Mouse (Mus musculus) natural killer cell, adult 2 months (primary cell): Measurements from ENCODE around the gene Cdh9.

Source experiments
- DNase-seq, 2 experiments: peaks; one replicate each; pipeline ENCODE4 v3.0.0; 2022; ENCODE audit warnings: low spot score in 2 of 2

Cdh9 gene

DNA sequence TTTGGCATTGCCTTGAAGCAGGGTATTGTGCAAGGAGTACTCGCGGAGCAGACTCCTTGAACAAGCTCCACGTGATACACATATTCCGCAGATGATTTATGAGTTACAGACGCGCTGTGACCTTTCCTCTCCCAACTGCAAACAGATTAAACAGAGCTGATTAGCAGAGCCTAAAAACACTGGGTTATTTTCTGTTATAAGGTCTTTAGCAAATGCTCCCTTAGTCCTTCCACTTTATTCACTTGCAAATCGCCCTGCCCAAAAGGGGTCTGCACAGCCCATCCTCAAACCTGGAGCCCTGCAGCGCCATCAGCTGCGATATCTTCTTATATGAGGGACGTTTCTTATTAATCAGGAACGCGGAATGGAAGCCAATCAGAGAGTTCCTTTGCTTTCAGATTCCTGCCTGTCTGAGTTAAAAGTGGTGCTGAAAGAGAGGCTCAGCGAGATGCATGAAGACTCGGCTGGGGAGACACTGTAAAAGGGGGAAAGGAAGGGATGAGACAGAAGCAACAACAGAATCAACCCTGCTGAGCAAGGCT is at the start of gene Cdh9:
Gene Cdh9 (plus strand): TSS at position 287 of the 542 bp plus-strand sequence.
- DNase-seq: no peak

DNA sequence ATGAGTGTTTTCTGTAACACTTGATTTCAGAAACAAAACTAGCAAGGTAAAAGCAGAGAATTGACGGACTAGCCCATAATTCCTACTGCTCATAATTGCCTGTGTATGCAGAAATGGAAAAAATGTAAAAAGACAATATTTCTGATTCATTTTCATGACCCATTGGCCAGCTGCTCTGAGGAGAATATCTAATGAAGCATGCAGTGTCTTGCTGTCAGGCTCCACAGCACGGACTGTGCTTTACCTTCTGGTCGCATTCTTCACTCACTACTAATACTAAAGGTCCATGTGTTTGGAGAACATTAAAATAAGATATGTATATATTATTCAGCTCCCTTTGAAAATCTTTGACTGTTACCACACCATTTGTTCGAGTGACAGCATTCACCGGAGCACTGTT is 49.5 kb upstream of the Cdh9 start:
- no peak for DNase-seq

DNA sequence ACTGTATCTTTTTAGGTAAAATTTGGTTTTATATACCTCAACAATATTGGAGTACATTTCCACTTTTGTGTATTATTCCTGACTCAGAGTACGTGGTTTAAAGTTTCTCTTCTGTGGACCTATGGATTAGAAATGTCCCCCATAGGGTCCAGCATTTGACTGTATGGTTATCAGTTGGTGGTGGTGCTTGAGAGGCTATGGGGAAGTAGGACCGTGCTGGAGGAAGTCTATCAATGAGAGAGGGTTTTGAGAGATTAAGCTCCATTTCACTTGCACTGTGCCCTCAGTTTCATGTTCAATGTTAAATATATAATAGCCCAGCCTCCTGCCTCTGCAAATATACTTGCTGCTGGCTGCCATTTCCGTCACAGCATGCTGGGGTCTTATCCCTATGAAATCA is 28.7 kb upstream of the Cdh9 start:
- DNase-seq: no peak

DNA sequence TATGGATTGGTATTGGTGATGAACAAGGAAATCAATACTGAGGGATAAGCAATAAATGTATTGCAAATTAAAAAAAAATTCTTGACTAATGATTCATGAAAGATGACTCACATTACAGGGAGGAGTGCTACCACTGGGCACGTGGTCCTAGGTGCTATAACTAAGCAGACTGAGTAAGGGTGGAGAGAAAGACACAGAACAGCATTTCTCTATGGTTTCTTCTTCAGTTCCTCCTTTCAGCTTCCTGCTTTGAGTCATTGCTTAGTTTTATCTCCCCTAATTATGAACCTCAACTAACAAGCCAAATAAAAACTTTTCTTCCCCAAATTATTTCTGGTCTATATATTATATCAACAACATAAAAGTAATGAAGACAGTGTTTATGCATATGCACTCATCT is 26.2 kb upstream of the Cdh9 start:
- no peak for DNase-seq

DNA sequence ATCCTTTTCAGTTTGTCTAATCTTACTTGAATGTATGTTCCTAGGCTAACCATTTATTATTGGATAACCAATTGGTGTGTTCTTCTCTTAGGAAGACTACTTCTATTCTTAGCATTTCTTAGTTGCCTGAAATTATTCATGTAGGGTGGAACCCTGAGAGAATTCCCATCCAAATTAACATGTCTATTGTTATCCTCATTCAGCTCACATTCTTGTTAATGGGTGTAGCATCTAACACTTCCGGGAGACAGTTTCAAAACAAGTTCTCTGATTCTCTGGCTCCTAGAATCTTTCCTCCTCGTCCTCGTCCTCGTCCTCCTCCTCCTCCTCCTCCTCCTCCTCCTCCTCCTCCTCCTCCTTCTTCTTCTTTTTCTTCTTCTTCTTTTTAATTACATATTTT is 10.5 kb downstream of the Cdh9 start:
- no peak for DNase-seq

DNA sequence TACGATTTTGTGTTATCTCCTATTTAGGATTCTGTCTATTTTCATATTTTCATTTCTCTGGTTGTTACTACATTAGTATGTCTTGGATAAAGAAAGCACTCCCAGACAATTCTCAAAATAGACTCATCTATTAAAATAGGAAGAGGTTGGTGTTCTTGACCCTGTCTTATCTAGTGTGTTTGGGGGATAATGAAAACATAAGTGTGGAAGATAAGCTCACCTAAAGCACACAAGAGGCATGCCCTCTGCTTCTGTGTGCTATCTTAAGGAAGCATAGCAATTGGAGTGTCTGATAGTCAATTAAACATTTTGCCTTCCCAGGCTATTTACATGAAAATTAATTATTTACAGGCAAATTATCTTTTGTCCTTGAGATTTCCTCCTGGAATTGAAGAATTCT is 18.1 kb downstream of the Cdh9 start:
- DNase-seq: no peak

DNA sequence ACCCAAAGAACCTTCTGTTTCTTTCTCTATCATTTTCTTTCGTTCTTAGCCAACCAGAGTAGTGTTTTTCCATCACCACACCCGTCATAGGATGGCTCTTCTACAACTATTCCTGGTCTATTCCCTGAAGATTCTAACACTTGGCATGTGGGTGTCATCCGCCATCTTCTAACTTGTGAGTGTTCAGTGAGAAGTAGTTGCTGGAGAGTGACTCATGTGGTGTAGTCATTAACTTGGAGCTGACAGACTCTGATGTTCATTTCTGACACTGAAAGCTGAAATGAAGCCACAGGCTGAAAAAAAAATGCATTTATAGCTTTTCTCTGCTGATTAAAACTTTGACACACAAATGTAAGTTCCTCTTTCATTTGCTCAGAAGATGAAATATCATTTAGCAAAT is 34.7 kb downstream of the Cdh9 start:
- DNase-seq: no peak

DNA sequence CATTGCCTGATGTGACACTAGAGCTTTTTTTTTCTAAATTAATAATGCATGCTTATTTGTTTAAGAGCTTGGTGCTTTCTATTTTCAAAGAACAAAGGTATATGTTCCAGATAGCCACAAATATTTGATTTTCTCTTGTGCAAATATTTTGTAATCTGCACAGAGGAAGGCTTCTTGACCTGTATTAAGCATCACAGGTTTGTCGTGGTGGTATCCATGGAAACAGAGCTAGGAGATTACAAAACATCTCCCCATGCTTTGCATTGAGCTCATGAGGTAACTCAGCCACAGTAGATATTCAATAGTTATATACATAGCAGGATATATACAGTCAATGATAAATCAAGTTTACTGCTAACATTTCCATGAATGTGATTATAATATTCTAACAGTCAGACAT is 56.0 kb downstream of the Cdh9 start:
- DNase-seq: no peak

DNA sequence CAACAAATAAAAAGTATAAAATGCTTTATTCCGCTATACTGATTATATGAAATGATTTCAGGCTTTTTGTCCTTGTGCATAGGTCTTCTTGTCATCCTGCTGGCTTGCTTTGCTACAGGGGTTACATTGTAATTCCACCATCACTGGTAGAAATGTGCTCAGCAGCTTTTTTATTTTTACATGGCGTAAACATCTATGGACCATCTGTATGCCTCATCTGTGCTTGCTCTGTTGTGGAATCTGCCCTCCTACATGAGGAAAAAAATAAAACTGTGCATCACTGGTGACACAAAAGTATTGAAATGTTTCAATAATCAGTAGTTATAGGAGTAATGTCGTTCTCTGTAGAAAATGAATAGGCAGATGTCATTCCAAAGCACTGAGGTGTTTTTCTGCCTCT is 64.3 kb downstream of the Cdh9 start:
- DNase-seq: no peak

DNA sequence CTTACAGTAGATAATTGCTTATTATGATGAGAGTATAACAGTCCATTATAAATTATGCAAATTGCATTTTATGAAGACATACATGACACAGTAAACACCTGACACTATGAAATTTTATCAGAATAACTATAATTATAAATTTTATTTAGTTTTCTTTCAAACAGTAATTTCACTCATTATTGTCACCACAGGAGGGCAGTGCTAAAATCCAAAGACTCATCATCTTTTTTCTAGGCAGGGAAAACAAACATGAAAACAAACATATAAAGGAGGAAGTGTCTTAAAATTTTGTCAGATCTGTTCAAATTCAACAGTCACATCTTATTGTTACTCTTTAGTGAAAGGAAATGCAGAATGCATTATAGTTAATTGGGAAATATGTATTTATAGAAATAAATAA is 72.7 kb downstream of the Cdh9 start:
- no peak for DNase-seq

DNA sequence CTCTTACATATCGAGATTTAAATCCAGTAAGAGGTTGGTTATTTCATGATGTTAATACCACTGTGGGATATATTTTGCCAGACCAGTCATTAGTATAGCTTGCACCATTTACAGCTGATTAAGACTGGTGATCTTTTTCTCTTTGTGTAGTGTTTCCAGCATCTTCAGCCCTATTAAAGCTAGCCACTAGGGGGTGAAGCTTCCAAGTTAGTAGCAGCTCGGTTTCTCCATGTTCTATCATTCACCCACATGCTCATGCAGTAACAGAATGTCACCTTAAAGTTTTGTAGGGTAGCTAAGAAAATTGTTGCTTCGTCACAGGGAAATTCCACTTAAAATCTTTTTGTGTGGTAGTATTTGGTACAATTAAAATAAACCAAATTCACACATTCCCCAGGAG is 82.2 kb downstream of the Cdh9 start:
- DNase-seq: no peak

DNA sequence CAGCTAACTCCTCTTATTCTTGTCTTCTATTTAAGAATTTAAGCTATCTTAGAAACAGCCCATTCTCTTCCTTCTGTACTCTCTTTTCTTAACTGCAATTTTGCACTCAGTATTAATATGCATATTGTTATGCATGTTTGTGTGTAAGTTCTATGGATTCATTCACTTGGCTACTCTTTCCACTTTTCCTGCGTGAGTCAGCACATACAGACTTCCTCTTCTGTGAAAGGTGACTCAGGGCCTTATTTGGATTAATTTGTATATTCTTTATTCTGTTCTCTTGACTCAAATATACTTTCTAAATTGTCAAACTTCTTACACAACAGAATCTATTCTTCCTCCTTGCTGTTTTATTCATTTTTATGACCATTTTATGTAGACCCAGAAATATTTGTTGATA is 85.5 kb downstream of the Cdh9 start:
- DNase-seq: no peak

DNA sequence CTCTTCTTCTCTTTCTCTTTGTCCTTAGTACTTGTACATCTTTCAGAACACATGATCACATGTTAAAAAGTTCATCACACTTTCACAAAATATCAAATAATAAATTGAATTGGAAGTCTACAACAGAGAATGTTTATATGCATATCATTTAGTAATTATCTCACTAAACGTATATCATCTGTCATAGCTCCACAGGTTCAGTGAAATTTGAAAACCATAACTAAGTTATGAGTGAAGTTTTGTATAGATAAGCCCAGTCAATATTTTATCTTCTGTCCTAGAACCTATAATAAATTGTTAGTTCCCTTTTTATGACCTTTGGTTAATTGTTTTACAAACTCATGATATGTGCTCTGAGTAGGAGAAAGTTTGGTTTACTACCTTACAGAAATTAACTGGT is 106.2 kb downstream of the Cdh9 start:
- DNase-seq: no peak

DNA sequence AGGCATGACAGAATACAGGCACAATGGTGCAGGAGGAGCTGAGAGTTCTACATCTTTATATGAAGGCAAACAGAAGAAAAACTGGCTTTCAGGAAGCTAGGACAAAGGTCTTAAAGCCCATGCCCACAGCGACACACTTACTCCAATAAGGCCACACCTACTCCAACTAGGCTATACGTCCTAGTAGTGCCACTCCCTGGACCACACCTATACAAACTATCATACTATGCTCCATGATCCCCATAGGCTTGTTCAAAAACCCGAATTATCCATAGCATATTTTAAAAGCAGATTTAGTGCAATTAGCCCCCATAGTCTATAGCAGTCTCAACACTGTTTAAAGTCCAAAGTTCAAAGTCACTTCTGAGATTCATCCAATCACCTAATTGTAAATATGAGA is 154.0 kb downstream of the Cdh9 start:
- no peak for DNase-seq

DNA sequence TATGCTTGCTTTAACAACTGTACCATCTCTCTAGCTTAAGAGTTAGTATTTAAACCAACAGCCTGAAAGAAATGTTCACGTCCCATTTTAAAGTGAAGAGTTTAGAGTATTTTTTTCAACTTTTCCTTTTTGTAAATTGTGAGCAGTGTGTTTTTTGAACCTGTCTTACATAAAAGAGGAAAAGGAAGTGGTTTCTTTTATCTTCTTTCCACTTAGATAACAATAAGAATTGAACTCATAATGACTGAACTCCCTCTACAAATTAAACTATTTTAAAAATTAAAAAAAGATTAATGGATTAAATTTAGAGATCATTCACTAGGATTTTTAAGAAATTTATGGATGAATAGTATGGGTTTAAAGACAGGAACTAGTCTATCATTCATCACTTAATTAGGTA is 168.1 kb downstream of the Cdh9 start:
- DNase-seq: no peak
